Mouse (Mus musculus): ENCODE measurements around the gene Rpl14.

- TF ChIP-seq POLR2A (IDR thresholded peaks at IDR 0.05; ENCODE audit: extremely low read depth, insufficient read depth, low read length) (no peak), CTCF (IDR thresholded peaks at IDR 0.05; ENCODE audit: low read depth, low read length) (no peak)
Observed at GRCm38 (mm10) chr9:120547026-120547668, 24.1 kb upstream of the Rpl14 start.
